Mouse (Mus musculus) stomach, embryonic 16.5 days (tissue): Measurements from ENCODE around the gene Psg22. TPM values are rescaled to one million over a fixed set of nuclear protein-coding genes. Genes with fewer than 3 reads are reported as not detected.

Source experiments
- polyA plus RNA-seq: library from polyadenylated mRNA; unstranded; fragments of >200 nt; fragmentation: Nextera tagmentation; extraction: Ambion mirVana; gene quantifications from 2 replicates; pipeline ENCODE4 v1.2.1, GENCODE M21; 2015

Gene Psg22
- polyA plus RNA-seq, 1 experiment from 2014 or later = not detected

Other genes with a start within 250 kb of the Psg22 start
- gene Psg26, start 233.9 kb upstream of the Psg22 start, polyA plus RNA-seq = not detected in 2 replicates
- gene Psg25, start 185.8 kb upstream of the Psg22 start, polyA plus RNA-seq = not detected in 2 replicates
- gene Psg27, start 150.8 kb upstream of the Psg22 start, polyA plus RNA-seq = not detected in 2 replicates
- not detected in 2 replicates for gene Psg23, start 101.6 kb upstream of the Psg22 start, polyA plus RNA-seq
- not detected in 2 replicates for gene Psg21, start 61.4 kb upstream of the Psg22 start, polyA plus RNA-seq
- gene Psg20, start 31.9 kb upstream of the Psg22 start, polyA plus RNA-seq = not detected in 2 replicates
- not detected in 2 replicates for gene Psg19, start 80.4 kb downstream of the Psg22 start, polyA plus RNA-seq
- gene Psg17, start 103.5 kb downstream of the Psg22 start, polyA plus RNA-seq = 0.10 TPM in 1 of 2 replicates, not detected in the other
- 1.3 and 2.1 TPM in 2 replicates for gene Mill2, start 121.9 kb downstream of the Psg22 start, polyA plus RNA-seq
- 119 and 175 TPM in 2 replicates for gene Pglyrp1, start 153.2 kb downstream of the Psg22 start, polyA plus RNA-seq
- gene Ccdc61, start 192.3 kb downstream of the Psg22 start, polyA plus RNA-seq = 16.7 and 21.2 TPM in 2 replicates
- gene Nova2, start 207.8 kb downstream of the Psg22 start, polyA plus RNA-seq = 0.39 and 0.62 TPM in 2 replicates